Mouse (Mus musculus) cerebellum, adult 2 months (tissue): Measurements from ENCODE around the gene Stat2.

Experiments
- CTCF ChIP-seq: fragments of 200-500 bp; IDR thresholded peaks from 2 replicates; pipeline ENCODE4 v1.5.1; 2011; ENCODE audit warnings: low read depth, mild to moderate bottlenecking, control low read depth, low read length, moderate library complexity, borderline replicate concordance; ENCODE audit not compliant: insufficient read depth
- POLR2A ChIP-seq: fragments of 200-500 bp; IDR thresholded peaks from 2 replicates; pipeline ENCODE4 v1.6.1; 2011; ENCODE audit warnings: low read length, control low read depth, borderline replicate concordance; ENCODE audit not compliant: insufficient read depth

- TF ChIP-seq CTCF (no peak), POLR2A (no peak)
Measured at GRCm38 (mm10) chr10:128256328-128256727, 14.0 kb upstream of the Stat2 start.
